Mouse (Mus musculus) liver, adult (tissue): ENCODE results near the gene Plcl1.

Experiments
- GATA4 ChIP-seq: IDR thresholded peaks from 2 replicates; pipeline ENCODE4 v1.6.1; 2014; ENCODE audit warnings: mild to moderate bottlenecking, low read length; ENCODE audit not compliant: insufficient replicate concordance

Plcl1 gene

DNA sequence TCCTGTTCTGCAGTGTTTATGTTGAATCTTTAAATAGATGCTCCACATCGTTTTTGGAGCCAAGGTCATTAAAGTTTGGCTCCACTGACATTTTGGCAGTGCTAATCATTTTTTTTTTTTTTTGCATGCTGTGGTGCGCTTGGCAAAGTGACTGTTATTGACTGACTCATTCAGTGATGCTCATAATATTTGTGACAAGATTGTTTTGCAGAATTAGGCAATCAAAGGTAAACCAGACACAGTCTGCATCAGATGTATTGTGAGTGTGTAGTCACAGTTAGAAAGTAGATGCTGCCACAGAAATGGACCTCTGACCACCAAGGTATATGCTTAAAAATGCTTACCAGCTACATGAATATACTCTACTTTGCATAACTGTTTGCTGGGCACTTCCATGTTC lies 21.9 kb downstream of the Plcl1 start:
- no peak for TF ChIP-seq GATA4

- TF ChIP-seq GATA4, result no peak
Observed at GRCm38 (mm10) chr1:55429051-55429450, 23.3 kb downstream of the Plcl1 start.

DNA sequence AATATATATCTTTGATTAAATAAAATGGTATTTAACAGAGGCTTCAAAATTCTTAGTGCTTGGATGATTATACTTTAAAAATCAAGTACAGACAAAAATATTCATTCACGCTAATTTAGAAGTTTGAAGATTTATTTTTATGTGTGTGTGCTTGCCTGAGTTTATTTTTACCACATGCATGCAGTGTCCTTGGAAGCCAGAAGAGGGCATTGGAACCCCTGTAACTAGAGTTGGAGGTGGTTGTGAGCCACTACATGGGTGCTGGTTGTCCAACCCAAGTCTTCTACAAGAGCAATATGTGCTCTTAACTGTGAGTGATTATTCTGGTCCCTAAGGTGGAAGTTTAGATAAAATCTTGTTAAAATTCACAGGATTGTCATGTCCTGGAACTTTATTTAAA lies 24.0 kb downstream of the Plcl1 start:
- TF ChIP-seq GATA4, result no peak

DNA sequence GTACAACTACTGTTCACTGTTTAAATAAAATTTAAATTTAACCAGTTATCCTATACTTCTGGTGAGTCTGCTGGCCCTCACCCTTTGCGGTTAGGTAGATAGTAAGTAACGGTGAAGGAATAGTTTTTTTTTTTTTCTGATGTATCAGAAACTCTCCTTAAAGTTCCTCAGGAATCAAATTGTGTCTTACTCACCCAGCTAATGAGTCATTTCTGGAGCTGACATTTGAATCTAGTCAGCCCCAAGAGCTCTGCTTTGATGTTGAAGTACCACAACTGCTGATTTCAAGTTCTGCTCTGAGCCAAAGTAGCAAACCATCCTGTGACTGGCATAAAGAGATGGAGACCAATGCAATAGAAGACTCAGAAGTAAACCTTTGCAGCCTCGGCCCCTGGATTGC lies 24.9 kb downstream of the Plcl1 start:
- TF ChIP-seq GATA4, result no peak

DNA sequence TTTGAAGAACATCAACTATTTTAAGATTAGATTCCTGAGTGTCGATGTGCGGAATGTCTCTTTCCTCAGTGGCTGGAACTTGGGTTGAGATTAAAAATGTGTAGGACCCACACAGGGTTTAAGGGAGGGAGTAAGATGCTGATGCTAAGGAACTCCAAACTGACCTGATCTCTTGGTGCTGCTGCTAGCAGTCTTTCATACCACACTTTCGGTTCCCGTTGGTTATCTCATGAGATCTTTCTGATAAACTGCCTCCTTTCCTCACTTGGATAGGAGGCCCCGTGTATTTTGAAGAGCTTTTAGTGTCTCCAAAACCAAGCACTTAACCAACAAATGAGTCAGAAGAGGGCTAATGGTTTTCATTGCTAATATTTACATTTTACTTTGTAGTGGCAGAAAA lies 30.9 kb downstream of the Plcl1 start:
- no peak for TF ChIP-seq GATA4

DNA sequence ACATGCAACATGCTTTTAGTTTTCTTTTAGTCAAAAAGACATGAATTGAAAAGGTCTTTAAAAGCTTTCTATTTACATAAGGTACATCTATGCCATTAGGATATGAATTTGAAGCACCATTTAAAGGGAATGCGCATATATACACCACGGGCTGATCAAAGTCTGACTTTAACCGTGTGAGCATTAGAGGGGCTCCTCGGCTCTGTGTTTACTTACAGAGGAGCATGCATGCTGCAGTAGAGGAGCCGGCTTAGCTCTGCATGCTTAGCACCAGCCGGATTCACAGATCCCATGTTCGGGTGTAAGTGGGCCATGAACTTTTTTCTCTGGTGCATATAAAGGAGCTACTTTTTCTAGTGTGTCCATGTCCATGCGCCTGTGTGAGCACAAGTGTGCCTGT lies 31.4 kb downstream of the Plcl1 start:
- no peak for TF ChIP-seq GATA4

- TF ChIP-seq GATA4, result no peak
Observed at GRCm38 (mm10) chr1:55438617-55439016, 32.9 kb downstream of the Plcl1 start.

- TF ChIP-seq GATA4, result no peak
Observed at GRCm38 (mm10) chr1:55445043-55445688, 39.4 kb downstream of the Plcl1 start.

DNA sequence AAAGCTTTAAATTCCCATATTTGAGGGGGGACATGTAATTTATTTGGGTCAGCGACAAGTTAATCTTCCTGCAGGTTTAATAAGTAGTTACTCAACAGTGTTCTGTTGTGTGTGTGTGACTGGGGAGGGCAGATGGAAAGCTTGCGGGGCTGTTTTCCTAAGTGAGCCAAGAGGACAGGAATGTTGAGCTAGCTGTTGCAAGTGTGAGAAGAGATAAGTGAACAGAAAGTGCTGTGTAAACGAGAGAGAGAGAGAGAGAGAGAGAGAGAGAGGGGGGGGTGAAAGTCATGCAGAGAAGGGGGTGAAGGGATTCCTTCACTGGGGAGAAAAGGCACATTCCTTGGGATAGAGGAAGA lies 39.9 kb downstream of the Plcl1 start:
- no peak for TF ChIP-seq GATA4

DNA sequence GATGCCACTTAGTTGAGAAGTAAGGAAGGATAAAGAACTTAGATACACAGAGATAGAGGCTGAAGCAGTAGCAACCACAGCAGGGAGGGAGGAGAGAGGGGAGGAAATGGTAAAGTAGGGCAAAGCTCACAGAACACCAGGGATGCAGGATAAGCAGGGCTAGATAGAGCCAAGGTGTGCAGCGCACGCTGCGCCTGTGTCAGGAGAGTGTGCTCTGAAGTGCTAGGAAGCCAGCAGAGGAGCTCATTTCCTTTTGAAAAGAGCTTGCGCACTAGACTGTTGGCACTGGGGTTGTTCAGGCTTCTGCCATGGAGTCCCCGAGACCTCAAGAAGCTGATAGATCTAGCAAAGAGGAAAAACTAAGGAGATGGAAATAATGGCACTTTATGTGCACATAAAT lies 40.6 kb downstream of the Plcl1 start:
- TF ChIP-seq GATA4, result no peak

DNA sequence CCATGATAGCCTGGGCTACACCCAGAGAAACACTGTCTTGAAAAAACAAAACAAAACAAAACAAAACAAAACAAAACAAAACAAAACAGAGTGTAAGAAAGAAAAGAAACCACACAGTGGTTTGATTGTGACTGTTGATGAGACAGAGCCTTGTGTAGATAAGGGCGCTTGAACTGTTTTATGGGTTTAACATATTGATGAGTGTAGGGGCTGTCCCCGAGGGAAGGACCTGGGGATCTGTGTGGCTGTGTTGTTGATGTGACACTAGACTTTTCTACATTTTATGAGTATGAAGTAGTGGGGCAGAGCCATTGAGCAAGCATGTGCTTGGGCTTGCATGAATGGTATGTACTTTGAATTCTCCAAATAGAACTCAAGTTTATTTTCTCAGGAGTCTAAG lies 41.2 kb downstream of the Plcl1 start:
- no peak for TF ChIP-seq GATA4

DNA sequence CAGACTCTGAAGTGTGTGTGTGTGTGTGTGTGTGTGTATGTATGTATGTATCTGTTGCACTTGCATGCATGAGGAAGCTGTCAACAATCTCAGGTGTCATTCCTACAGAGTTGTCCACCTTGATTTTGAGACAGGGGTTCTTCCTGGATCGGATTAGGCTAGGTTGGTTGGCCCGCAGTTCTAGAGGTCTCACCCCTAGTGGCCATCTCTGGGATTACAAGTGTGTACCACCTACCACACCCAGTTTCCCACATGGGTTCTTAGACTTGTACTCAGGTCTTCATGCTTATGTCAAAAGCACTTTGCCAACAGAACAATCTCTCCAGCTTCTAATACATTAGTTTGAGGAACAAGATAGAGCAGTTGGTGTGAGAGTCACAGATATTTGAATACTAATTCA lies 41.9 kb downstream of the Plcl1 start:
- no peak for TF ChIP-seq GATA4

- no peak for TF ChIP-seq GATA4
Observed at GRCm38 (mm10) chr1:55448104-55448503, 42.4 kb downstream of the Plcl1 start.

GRCm38 (mm10) chr1:55449779-55450178 lies 44.1 kb downstream of the Plcl1 start:
- no peak for TF ChIP-seq GATA4

DNA sequence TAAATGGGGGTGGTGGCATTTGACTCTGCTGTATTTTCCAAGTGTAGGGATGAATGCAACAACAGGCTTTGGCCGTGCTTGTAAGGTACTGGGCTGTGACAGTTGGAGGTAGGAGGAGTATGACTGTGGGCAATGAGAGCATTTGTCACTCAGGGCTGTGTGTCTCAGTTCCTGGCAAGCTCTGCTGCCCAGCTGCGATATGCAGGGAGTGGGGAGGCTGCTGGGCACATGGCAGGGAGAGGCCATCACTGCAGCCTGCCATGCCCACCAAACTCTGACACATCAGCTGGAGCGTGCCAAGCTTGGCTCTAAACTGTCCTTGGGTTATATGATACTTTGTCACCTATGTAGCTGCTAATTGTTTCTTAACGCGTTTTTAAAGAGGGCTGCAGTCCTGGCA lies 48.4 kb downstream of the Plcl1 start:
- TF ChIP-seq GATA4, result no peak

DNA sequence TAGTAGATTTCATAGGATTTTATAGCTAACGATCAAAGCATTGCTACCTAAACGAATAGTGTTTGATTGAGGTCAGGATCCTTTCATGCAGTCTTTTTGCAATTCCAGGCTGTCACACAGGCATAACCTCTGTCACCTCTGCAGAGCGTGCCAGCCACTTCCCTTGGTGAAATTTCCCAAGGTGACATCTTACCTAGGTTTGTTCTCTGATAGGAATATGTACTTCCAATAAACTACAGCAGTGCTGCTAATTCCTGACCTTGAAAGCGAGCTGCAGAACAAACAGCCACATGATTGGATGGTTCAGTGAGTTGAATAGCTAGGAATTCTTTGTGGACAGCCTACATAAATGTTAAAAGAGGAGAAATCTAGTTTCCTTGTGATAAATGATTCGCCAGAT lies 56.6 kb downstream of the Plcl1 start:
- TF ChIP-seq GATA4, result no peak

GRCm38 (mm10) chr1:55473756-55474155 lies 68.0 kb downstream of the Plcl1 start:
- no peak for TF ChIP-seq GATA4

DNA sequence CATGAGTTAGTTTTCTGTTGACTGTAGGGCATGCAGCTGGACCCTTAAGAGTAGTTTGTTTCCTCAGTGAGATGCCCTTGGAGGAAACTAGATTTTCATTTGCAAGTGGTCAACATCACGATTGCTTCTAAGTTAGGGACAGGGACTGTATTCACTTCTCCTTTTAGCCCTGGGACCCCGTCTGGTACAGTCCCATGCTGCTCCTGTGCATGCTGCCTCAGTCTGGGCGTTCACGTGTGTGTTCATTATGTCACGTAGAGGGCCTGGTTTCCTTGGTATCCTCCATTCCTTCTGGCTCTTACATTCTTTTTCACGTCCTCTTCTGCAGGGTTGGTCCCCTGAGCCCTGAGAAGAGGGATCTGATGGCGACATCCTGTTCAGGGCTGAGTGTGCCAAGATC lies 69.3 kb downstream of the Plcl1 start:
- no peak for TF ChIP-seq GATA4

- no peak for TF ChIP-seq GATA4
Observed at GRCm38 (mm10) chr1:55488261-55488660, 82.5 kb downstream of the Plcl1 start.

GRCm38 (mm10) chr1:55489355-55489754 lies 83.6 kb downstream of the Plcl1 start:
- TF ChIP-seq GATA4, result no peak
